Mouse (Mus musculus) lung, adult 2 months (tissue): ENCODE data around the gene Rpl24. TPM values are rescaled to one million over a fixed set of nuclear protein-coding genes. Genes with fewer than 3 reads are reported as not detected.

Experiments used
- DNase-seq: peaks from one replicate; pipeline ENCODE4 v3.0.0; 2022
- H3K4me1 ChIP-seq: fragments of 200-500 bp; 2 replicates; pipeline ENCODE4 v1.6.1; 2011; ENCODE audit warnings: low read length; ENCODE audit not compliant: control insufficient read depth, insufficient read depth
- H3K4me3 ChIP-seq: fragments of 200-500 bp; replicated peaks from 2 replicates; pipeline ENCODE3; 2011; ENCODE audit warnings: low read depth, mild to moderate bottlenecking, control low read depth, low read length; ENCODE audit errors: extremely low read depth
- CTCF ChIP-seq: fragments of 200-500 bp; IDR thresholded peaks from 2 replicates; pipeline ENCODE4 v1.5.1; 2011; ENCODE audit warnings: mild to moderate bottlenecking, low read length, control low read depth; ENCODE audit not compliant: insufficient read depth
- POLR2A ChIP-seq: fragments of 200-500 bp; IDR thresholded peaks from 2 replicates; pipeline ENCODE4 v1.6.1; 2011; ENCODE audit warnings: low read depth, mild to moderate bottlenecking, control low read depth, low read length, borderline replicate concordance; ENCODE audit errors: extremely low read depth
- WGBS: fragments of 180-500 bp; shearing (Covaris S2); methylation state at CpG from one replicate; pipeline ENCODE4 v1.1.7; 2018; 5-methylcytosine and 5-hydroxymethylcytosine counted together
- polyA plus RNA-seq: library from polyadenylated mRNA; depleted of rRNA; stranded (reverse); fragments of >200 nt; gene quantifications from 2 replicates; pipeline ENCODE4 v1.2.3, GENCODE M21; 2012; rRNA removed

Gene Rpl24
- polyA plus RNA-seq, 1 experiment = 86.4 TPM

DNA sequence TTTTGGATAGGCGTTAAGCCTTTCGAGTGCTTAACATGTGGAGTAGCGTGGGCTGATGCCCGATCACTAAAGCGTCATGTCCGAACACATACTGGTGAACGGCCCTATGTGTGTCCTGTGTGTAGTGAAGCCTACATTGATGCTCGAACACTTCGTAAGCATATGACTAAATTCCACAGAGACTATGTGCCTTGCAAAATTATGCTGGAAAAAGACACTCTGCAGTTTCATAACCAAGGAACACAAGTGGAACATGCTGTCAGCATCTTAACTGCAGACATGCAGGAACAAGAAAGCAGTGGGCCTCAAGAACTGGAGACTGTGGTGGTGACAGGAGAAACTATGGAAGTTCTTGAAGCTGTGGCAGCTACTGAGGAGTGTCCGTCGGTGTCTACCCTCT is 40.7 kb downstream of the Rpl24 start:
- no peaks in the 10 kb centered on the region for H3K4me1 ChIP-seq
- TF ChIP-seq POLR2A = no peak
- no peak for TF ChIP-seq CTCF
- H3K4me3 ChIP-seq = no peak overlapping the region
- no peak for DNase-seq
- 89% methylated on average over 11 of the region's 11 CpGs for WGBS

DNA sequence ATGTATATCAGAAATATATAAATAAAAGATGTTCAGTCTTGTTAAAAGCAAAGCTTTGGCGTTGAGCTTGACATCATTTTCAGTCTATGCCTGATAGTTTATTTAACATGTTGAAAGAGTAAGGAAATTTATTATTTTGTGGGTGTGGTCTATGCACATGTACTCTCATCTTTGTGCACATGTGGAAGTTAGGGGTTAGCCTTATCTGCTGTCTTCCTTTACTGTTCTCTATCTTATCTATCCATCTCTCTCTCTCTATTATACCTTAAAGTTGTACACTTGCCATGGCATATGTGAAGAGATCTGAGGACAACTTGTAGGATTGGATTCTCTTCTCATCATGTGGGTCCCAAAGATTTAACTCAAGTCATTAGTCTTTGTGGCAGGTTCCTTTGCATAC is 42.8 kb downstream of the Rpl24 start:
- 62% methylated on average over 1 of the region's 1 CpGs for WGBS
- no peaks in the 10 kb centered on the region for H3K4me1 ChIP-seq
- TF ChIP-seq CTCF = no peak
- TF ChIP-seq POLR2A = no peak

DNA sequence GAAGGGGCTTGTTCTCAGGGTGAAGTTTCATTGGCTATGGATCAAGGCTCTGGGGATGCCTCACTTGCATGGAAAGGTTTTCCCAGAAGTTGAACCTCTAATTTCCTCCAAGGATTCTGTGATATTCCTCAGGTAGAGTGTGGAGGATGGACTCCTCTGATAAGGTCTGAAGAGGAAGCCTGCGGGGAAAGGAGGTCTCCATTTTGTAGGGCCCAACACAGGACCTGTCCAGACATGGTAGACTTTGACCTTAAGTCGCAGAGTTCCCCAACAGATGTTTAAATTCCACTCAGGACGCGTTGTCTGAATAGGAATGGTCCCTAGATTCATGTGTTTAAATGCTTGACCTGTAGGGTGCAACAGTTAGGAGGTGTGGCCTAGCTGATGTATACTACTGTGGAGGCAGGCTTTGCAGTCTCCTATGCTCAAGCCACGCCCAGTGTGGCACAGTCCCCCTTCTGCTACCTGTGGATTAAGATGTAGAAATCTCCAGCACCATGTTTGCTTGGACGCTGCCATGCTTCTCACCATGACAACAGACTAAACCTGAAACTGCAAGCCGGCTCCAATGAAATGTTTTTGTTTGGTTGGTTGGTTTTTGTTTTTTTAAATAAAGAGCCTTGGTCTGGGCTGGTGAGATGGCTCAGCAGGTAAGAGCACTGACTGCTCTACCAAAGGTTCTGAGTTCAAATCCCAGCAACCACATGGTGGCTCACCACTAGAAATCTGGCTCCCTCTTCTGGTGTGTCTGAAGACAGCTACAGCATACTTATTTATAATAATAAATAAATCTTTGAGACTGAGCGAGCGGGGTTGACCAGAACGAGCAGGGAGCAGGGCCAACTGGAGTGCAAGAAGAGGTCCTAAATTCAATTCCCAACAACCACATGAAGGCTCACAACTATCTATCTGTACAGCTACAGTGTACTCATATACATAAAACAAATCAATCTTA is 47.0 kb downstream of the Rpl24 start:
- 89% methylated on average over 10 of the region's 10 CpGs for WGBS
- no peak overlapping the region for H3K4me3 ChIP-seq
- TF ChIP-seq CTCF = no peak
- no peak for TF ChIP-seq POLR2A
- H3K4me1 ChIP-seq = no peaks in the 10 kb centered on the region
- DNase-seq = no peak

More for the DNA sequence above, 42.8 kb downstream of the Rpl24 start:
- H3K4me3 ChIP-seq = no peak overlapping the region
- DNase-seq = no peak

DNA sequence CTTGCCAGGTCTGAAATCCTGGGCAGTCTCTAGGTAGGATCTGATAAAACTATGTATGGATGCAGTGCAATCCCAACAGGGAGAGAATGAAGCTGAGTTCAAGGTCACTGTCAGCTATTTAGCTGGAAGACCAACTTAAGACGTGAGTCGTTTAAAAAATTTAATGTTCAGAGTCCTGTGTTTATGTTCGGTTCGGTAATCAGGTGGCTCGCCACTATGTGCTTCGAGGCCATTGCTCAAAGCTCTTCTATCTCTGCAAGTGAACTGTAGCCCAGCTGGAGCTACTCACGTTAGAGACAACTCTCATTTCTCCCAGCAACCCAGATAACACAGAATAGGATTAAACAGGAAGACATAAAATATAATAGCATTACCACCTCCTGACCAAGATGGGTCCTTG is 48.0 kb downstream of the Rpl24 start:
- no peak for DNase-seq
- H3K4me1 ChIP-seq = no peaks in the 10 kb centered on the region
- no peak for TF ChIP-seq POLR2A
- TF ChIP-seq CTCF = no peak
- no peak overlapping the region for H3K4me3 ChIP-seq
- WGBS = 68% methylated on average over 7 of the region's 7 CpGs

DNA sequence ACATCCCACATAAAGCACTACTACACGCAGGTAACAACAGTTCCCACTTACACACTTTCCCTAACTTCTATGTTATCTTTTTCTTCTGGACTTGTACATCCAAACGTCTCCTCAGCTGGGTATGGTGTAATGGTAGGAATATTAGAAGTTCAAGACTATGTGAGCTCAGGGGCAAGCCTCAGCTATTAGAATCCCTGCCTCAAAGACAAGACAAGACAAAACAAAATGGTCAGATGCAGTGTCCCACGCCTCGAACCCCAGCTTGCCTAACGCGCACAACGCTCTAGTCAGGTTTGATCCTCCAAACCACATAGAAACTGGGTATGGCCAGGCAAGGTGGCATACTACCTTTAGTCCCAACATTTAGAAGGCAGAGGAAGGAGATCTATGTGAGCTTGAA is 53.6 kb downstream of the Rpl24 start:
- no peak for DNase-seq
- no peak overlapping the region for H3K4me3 ChIP-seq
- TF ChIP-seq POLR2A = no peak
- TF ChIP-seq CTCF = no peak
- 93% methylated on average over 7 of the region's 7 CpGs for WGBS
- H3K4me1 ChIP-seq = 0 out of 2 replicates have a peak, but pooled peaks cover 2% of the 10 kb centered on the region

Other genes starting within 250 kb of the Rpl24 start
- gene Nfkbiz, start 127.4 kb upstream of the Rpl24 start, polyA plus RNA-seq = 13.4 and 15.3 TPM in 2 replicates
- 1.8 and 2.9 TPM in 2 replicates for gene Nxpe3, start 71.0 kb upstream of the Rpl24 start, polyA plus RNA-seq
- gene Cep97, start 31.4 kb upstream of the Rpl24 start, polyA plus RNA-seq = 0.55 and 1.6 TPM in 2 replicates
- 3.3 and 3.7 TPM in 2 replicates for gene Zbtb11, start 7.6 kb downstream of the Rpl24 start, polyA plus RNA-seq
- gene Pcnp, start 63.5 kb downstream of the Rpl24 start, polyA plus RNA-seq = 12.2 and 25.4 TPM in 2 replicates
- 2.1 TPM in 2 replicates for gene Trmt10c, start 71.5 kb downstream of the Rpl24 start, polyA plus RNA-seq
- gene Senp7, start 82.1 kb downstream of the Rpl24 start, polyA plus RNA-seq = 2.2 and 4.5 TPM in 2 replicates
- 0.06 and 0.15 TPM in 2 replicates for gene Impg2, start 238.0 kb downstream of the Rpl24 start, polyA plus RNA-seq